Mouse (Mus musculus): ENCODE measurements around the gene Mef2c.
A peak's percentile ranks its signal among the peaks of the same experiment; 100 is the strongest.

Gene Mef2c

GRCm38 (mm10) chr13:83662089-83662551 is 158.3 kb downstream of the Mef2c start:
- DNase-seq (ENCODE audit: low spot score in 2 of 2) = peak; percentile 60 to 72

DNA sequence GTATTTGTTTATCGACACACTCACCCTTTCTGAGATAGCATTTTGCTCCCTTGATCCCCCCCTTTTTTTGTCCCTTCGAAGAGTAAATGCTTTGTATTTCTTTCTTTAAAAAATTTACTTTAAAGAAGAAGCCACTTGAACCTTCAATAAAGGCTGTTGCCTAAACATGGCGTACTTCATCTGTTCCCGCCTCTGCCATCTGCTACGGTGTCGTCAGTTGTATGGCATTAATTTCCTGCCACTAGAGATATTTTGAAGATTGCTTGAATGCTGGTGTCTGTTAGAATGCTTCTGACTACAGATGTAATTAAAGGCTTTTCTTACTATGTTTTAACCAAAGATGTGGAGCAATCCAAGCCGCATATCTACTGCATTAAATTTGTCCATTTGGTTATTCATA is 162.3 kb downstream of the Mef2c start:
- no peak for DNase-seq (ENCODE audit: low spot score in 2 of 2)

GRCm38 (mm10) chr13:83667051-83667450 is 163.2 kb downstream of the Mef2c start:
- DNase-seq (ENCODE audit: low spot score in 2 of 2) = no peak

DNA sequence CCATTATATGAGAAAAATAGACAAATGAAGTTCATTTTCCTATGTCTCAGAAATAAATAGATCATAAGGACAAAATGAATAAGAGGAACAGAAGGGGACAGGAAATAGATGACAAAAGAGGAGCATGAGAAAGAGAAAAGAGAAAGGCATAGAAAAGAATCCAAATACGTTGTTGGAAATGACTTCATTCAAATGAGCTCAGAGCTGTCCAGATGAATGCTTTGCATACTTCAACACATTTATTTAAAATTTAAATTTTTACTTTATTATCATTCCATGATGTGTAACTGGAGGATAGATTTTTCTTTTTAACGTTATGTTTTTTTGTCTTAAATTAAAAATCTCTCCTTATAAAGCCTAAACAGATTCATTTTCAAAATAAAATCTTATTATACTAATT is 203.8 kb downstream of the Mef2c start:
- no peak for DNase-seq (ENCODE audit: low spot score in 2 of 2)

DNA sequence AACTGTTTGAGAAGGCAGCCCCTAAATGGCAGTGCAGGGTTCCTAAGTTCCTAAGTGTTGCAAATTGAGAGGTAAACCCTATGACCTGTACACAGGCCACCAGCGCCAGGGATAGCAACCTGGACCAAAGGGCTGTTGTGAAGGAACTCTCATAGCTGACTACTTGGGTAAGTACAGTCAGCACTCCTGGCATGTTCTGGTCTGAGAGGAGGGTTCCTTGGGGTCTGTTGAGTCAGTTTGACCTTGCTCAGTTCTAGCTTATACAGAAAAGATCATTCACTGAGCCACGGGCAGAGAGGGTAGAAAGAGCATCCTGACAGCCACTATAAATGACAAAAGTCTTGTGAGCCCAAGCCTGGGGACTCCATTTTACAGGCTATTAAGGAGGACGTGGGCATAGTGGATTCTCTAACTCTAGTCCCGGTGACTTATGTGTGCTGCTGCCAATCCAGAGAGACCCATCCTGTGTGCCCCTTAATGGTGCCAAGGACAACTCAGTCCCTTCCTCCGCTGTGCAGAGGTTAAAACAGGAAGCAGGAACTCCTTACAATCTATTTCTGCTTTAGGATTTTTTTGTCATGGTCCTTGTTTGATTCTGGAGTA is 209.0 kb downstream of the Mef2c start:
- no peak for DNase-seq (ENCODE audit: low spot score in 2 of 2)

GRCm38 (mm10) chr13:83713661-83714291 is 209.9 kb downstream of the Mef2c start:
- DNase-seq (ENCODE audit: low spot score in 2 of 2) = peak; percentile 41 to 53

DNA sequence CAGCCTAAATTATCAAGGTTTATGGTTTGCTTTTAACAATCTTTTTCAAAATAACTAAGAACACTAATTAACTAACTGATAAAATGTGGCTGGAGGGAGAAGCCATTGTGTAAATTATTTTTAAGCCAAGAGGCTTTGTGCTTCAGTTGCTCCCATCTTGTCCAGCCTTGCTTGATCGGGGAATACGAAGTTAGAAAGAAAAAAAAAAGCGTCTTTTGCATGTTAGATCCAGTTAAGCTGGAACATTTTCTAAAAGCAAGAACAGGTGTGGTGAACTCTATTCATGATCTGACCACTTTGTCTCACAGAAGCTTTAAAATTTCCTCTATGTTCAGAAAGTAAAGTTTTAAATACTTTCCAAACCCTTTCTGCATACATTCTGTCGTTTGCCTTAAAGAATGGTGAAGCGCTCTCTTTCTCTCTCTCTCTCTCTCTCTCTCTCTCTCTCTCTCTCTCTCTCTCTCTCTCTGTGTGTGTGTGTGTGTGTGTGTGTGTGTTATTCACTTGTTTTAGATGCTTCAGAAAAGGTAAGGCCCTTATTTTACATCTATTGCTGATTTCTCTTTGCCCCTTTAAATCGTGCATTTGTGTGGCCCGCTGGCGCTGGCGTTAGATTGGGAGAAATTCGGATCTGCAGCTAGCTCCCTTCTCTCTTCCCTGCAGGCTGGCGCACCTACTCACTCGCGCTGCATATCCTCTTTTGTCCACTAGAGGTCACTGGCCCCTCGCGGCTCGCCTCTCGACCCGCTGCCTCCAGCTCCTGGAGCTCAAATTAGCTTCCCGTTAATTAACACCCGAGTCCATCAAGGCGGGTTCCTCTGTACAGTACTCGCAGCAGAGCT is 210.9 kb downstream of the Mef2c start:
- DNase-seq (ENCODE audit: low spot score in 2 of 2) = peak; percentile 96 to 97

DNA sequence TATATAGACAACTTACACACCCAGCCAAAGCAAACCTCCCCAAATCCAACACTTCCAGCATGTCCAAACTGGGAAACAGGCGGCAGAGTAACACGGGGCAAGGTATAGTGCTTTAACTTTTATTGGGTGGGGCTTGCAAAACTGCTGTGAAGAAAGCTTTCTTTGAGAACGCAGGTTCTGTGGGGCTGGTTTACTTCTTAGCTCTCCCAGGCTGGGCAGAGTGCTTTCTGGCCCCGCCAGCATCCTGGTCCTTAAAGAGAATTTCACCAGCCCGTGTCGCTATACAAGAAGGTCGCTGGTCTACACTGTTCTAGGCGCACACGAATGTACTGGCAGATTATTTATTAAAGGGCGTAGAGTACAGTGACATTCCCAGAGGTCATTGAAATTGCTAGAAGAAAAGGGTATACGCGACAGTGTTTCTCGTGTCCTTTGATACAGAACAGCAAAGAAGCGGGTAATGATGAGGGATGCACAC is 211.5 kb downstream of the Mef2c start:
- no peak for DNase-seq (ENCODE audit: low spot score in 2 of 2)

DNA sequence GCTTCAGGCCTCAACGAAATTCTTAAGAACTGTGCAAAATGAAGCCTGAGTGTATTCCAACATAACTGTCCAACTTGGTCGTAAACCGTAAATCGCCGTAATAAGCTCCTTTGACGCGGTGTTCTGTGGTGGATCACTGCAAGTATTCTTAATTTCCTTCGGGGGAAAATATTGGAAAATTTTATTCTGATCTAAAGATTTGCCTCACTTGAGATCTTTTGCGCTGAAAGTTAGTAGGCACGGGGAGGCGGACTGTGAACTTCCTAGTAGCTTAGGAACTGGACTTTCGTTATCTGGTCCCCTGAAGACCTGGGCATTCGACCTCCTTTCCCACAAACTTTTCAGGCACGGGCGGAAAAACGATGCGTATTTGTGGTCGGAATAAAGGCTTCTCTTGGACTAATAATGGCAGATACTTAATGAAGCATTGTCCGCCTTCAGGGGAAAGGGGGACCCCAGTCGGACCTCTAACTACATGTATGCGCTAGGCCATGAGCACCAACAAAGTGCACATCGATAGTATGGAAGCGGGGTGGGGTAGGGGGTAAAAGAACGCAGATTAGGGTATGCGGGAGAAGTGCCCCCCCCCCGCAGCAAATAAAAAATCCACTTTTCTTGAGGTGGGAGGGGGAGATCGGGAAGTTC is 212.3 kb downstream of the Mef2c start:
- no peak for DNase-seq (ENCODE audit: low spot score in 2 of 2)

All from right cerebral cortex, postnatal 10 days (tissue).